Mouse (Mus musculus) heart, embryonic 12.5 days (tissue): ENCODE measurements at regions not wholly inside any gene's neighbourhood (a gene's known extent, or its start where the extent isn't known, plus 50 kb on each side); places are given as distances from the start of the nearest gene placed in this dataset.

Source experiments
- ATAC-seq: fragments of 200-750 bp; cut with Nextera tagmentation; 2 replicates; pipeline ENCODE4 v1.8.0; 2017; ENCODE audit warnings: moderate TSS enrichment, moderate library complexity; ENCODE audit not compliant: insufficient number of reproducible peaks, low FRiP score
- H3K27ac ChIP-seq: fragments of 300-500 bp; sonication (generic); 2 replicates; pipeline ENCODE4 v1.5.1; 2016; ENCODE audit warnings: mild to moderate bottlenecking, moderate library complexity; ENCODE audit not compliant: poor library complexity, severe bottlenecking
- H3K27me3 ChIP-seq: fragments of 300-500 bp; sonication (generic); replicated peaks from 2 replicates; pipeline ENCODE4 v1.6.1; 2016; ENCODE audit warnings: mild to moderate bottlenecking, moderate library complexity
- H3K36me3 ChIP-seq: fragments of 300-500 bp; sonication (generic); 2 replicates; pipeline ENCODE4 v1.6.1; 2016; ENCODE audit warnings: mild to moderate bottlenecking, moderate library complexity
- H3K4me1 ChIP-seq: fragments of 300-500 bp; sonication (generic); replicated peaks from 2 replicates; pipeline ENCODE4 v1.6.1; 2016; ENCODE audit warnings: mild to moderate bottlenecking
- H3K4me2 ChIP-seq: fragments of 300-500 bp; sonication (generic); 2 replicates; pipeline ENCODE4 v1.6.1; 2016; ENCODE audit warnings: mild to moderate bottlenecking, moderate library complexity
- H3K4me3 ChIP-seq: fragments of 300-500 bp; sonication (generic); 2 replicates; pipeline ENCODE4 v1.5.1; 2016; ENCODE audit warnings: mild to moderate bottlenecking
- H3K9ac ChIP-seq: fragments of 300-500 bp; sonication (generic); 2 replicates; pipeline ENCODE4 v1.6.1; 2016; ENCODE audit warnings: mild to moderate bottlenecking, moderate library complexity
- H3K9me3 ChIP-seq: fragments of 300-500 bp; sonication (generic); replicated peaks from 2 replicates; pipeline ENCODE4 v1.6.1; 2016; ENCODE audit warnings: mild to moderate bottlenecking, moderate library complexity
- WGBS: fragments of 180-500 bp; shearing (Covaris S2); methylation state at CpG from one replicate; pipeline ENCODE4 v1.1.7; 2016; 5-methylcytosine and 5-hydroxymethylcytosine counted together

GRCm38 (mm10) chr7:136676987-136677545 is 217.3 kb upstream of the Mgmt start:
- Histone ChIP-seq H3K27ac (no peak overlapping the region), H3K36me3 (no peaks in the 10 kb centered on the region), H3K4me3 (no peak overlapping the region), H3K4me1 (no peaks in the 10 kb centered on the region), H3K9me3 (no peaks in the 10 kb centered on the region), H3K4me2 (no peak overlapping the region), H3K9ac (no peak overlapping the region), H3K27me3 (peaks cover 32% of the 10 kb centered on the region)
- WGBS = 86% methylated on average over 17 of the region's 17 CpGs
- no peak for ATAC-seq

DNA sequence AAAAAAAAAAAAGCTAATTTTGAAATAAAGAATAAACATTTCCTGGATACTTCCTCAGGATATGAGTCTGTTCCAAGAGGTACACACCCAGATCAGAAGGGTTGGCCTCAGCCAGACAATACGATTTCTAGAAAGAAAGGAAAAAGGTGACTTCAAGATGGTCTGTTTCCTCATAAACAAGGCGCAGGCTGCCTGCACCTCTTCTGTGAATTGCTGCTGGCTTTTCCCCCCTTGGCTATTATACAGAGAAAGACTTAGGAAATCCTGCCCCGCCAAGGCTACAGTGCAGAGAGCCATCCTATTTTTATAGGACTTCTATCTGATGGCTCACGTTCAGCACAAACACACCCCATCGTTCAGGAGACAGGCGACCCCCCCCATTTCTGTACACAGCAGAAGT is 204.8 kb upstream of the Mgmt start:
- Histone ChIP-seq H3K4me2 (peak overlapping the region; percentile 64), H3K4me3 (peak overlapping the region; percentile 4; the same call in 1 of the 2 replicates), H3K4me1 (peaks cover 11% of the 10 kb centered on the region), H3K9ac (0 out of 2 replicates have a peak overlapping the region, but pooled peaks have one; percentile 30), H3K36me3 (no peaks in the 10 kb centered on the region), H3K27me3 (peaks cover 7% of the 10 kb centered on the region; the same call in 1 of the 2 replicates), H3K9me3 (no peaks in the 10 kb centered on the region), H3K27ac (no peak overlapping the region)
- peak; percentile 53; the same call in 1 of the 2 replicates for ATAC-seq
- WGBS = 22% methylated on average over 6 of the region's 6 CpGs

DNA sequence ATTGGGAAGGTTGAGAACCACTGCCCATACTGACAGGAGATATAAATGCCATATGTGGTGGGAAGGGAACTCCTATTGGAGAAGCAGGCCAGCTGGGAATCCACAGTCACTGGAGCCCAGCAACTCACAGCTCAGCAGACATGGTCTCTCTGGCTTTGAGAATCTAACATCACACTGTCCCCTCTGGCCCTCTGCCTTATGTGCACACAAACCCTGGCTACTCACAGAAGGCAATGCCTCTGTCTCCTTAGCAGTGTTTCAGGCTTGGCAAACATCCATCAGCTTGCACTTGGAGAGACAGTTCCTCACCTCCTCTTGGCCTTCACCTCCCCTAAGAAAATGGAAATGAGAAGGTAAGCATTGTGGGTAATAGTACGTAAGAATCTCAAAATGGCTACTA is 188.2 kb upstream of the Mgmt start:
- no peak overlapping the region for H3K27ac ChIP-seq
- H3K4me2 ChIP-seq = no peak overlapping the region
- 83% methylated on average over 1 of the region's 1 CpGs for whole genome bisulfite sequencing
- no peaks in the 10 kb centered on the region for H3K9me3 ChIP-seq
- no peaks in the 10 kb centered on the region for H3K27me3 ChIP-seq
- no peak for ATAC-seq
- H3K4me1 ChIP-seq = peaks cover 14% of the 10 kb centered on the region
- H3K36me3 ChIP-seq = no peaks in the 10 kb centered on the region
- no peak overlapping the region for H3K9ac ChIP-seq
- no peak overlapping the region for H3K4me3 ChIP-seq

DNA sequence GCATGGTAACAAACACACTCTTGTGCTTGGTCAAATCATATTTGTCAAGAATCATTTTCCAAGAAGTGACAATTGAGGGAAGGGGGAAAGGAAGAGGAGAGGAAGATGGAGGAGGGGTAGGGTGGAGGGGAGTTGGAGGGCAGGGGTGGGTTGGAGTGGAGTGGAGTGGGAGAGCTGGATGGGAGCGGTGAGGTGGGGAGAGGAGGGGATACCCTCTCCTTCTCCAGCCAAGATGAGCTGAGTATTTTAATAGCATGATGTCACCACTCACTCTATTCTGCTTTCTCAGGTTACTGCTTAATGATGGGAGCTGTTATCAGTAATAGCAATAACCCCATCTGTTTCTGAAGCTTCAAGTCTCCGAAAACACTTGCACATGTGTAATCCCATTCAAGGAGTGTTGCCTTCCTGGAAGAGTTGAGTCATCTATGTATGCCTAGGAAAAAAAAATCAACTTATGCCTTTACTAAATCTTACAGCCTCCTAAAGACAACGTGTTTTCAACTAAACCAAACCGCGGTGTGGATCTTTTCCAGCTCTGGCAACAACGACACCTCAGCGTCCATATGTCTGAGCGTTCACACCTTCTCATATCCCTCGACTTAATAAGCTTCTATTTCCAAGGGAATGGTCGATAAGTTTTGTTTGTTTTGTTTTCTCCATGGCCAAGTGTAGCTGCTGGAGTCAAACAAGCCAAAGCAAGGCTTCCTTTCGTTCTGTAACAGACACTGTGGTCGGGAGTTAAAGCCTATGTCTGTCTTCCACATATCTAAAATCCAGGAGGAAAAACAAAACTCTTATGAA is 187.0 kb upstream of the Mgmt start:
- Histone ChIP-seq H3K4me2 (no peak overlapping the region), H3K27me3 (no peaks in the 10 kb centered on the region), H3K27ac (no peak overlapping the region), H3K9me3 (no peaks in the 10 kb centered on the region), H3K4me1 (peaks cover 14% of the 10 kb centered on the region), H3K36me3 (no peaks in the 10 kb centered on the region), H3K4me3 (no peak overlapping the region), H3K9ac (no peak overlapping the region)
- WGBS = 48% methylated on average over 12 of the region's 12 CpGs
- no peak for ATAC-seq

GRCm38 (mm10) chr7:136708004-136708435 is 186.4 kb upstream of the Mgmt start:
- Histone ChIP-seq H3K9ac (no peak overlapping the region), H3K27ac (no peak overlapping the region), H3K4me3 (no peak overlapping the region), H3K9me3 (no peaks in the 10 kb centered on the region), H3K36me3 (no peaks in the 10 kb centered on the region), H3K4me2 (no peak overlapping the region), H3K27me3 (no peaks in the 10 kb centered on the region), H3K4me1 (peaks cover 14% of the 10 kb centered on the region)
- ATAC-seq = no peak
- 37% methylated on average over 5 of the region's 5 CpGs for WGBS

DNA sequence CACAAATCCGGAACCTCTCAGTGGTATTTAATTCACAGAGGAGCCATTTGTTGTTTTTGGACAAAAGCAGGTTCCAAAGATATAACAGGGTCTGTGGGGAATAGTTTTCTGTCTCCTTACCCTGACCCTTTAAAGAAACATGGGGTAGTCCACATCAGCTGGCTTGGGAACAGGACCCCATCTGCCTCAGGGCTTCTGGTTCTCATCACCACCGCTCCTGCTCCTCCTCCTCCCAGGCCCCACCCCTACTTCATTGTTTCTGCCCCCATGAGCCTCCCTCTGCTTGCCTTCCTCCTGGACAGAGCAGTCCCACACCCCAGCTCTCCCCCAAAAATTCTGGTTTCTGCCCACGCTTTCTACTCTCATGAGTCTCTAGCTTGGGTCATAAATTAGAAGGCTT is 183.8 kb upstream of the Mgmt start:
- Histone ChIP-seq H3K4me3 (no peak overlapping the region), H3K9ac (no peak overlapping the region), H3K4me1 (peaks cover 14% of the 10 kb centered on the region), H3K9me3 (no peaks in the 10 kb centered on the region), H3K27ac (no peak overlapping the region), H3K4me2 (no peak overlapping the region), H3K36me3 (no peaks in the 10 kb centered on the region), H3K27me3 (no peaks in the 10 kb centered on the region)
- no peak for ATAC-seq
- WGBS = 70% methylated on average over 3 of the region's 3 CpGs

- Histone ChIP-seq H3K9me3 (no peaks in the 10 kb centered on the region), H3K27me3 (no peaks in the 10 kb centered on the region), H3K27ac (no peak overlapping the region), H3K9ac (no peak overlapping the region), H3K4me3 (no peak overlapping the region), H3K36me3 (no peaks in the 10 kb centered on the region), H3K4me1 (peaks cover 1% of the 10 kb centered on the region; the same call in 1 of the 2 replicates), H3K4me2 (no peak overlapping the region)
- ATAC-seq = no peak
- 71% methylated on average over 16 of the region's 16 CpGs for WGBS
These were observed 181.3 kb upstream of the Mgmt start for GRCm38 (mm10) chr7:136712962-136713640.

DNA sequence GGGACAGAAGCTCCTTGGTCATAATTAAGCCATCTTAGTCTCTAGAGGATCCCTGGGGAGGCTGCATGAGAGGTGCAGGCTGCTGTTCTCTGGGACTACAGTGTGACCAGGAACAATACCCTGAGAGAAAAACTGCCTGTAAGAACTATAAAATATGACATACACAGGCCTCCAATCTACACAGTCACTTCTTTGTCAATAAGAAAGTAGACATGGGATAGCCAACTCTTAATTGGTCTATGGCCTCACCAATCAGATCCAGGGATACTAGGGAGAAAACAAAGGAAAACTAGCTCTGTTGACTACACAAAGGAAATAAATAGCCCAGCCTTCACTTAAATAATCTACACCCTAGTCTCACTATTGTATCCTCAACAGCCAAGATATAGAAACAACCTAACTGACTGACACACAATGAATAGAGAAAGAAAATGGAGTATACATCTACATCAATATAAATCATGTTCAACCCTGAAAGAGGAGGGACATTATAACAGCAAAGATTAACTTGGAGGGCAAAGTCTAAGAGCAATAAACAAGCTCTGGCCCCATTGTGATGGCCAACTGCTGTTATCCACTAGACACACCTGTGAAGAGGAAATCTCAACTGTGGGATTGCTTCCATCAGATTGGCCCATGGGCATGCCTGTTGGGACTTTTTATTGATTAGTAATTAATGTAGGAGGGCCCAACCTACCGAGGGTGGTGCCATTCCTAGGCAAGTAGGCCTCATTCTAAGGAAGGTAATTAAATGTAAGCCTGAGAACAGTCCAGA is 166.6 kb upstream of the Mgmt start:
- no peak overlapping the region for H3K4me3 ChIP-seq
- ATAC-seq = no peak
- H3K4me2 ChIP-seq = no peak overlapping the region
- no peak overlapping the region for H3K9ac ChIP-seq
- H3K4me1 ChIP-seq = no peaks in the 10 kb centered on the region
- H3K27me3 ChIP-seq = no peaks in the 10 kb centered on the region; the same call in 1 of the 2 replicates
- no peak overlapping the region for H3K27ac ChIP-seq
- H3K36me3 ChIP-seq = no peaks in the 10 kb centered on the region
- WGBS = 69% methylated on average over 1 of the region's 1 CpGs
- 0 out of 2 replicates have a peak, but pooled peaks cover 3% of the 10 kb centered on the region for H3K9me3 ChIP-seq

- ATAC-seq = no peak
- Histone ChIP-seq H3K36me3 (no peaks in the 10 kb centered on the region), H3K9ac (no peak overlapping the region), H3K4me2 (no peak overlapping the region), H3K9me3 (peaks cover 4% of the 10 kb centered on the region), H3K4me3 (no peak overlapping the region), H3K27me3 (no peaks in the 10 kb centered on the region), H3K27ac (no peak overlapping the region), H3K4me1 (no peaks in the 10 kb centered on the region)
- WGBS = 67% methylated on average over 2 of the region's 2 CpGs
These were observed 152.2 kb upstream of the Mgmt start for GRCm38 (mm10) chr7:136742171-136742570.

- Histone ChIP-seq H3K4me1 (no peaks in the 10 kb centered on the region), H3K4me2 (no peak overlapping the region), H3K9ac (no peak overlapping the region), H3K27ac (no peak overlapping the region), H3K4me3 (no peak overlapping the region), H3K27me3 (no peaks in the 10 kb centered on the region), H3K36me3 (no peaks in the 10 kb centered on the region), H3K9me3 (peaks cover 4% of the 10 kb centered on the region)
- WGBS = 83% methylated on average over 8 of the region's 8 CpGs
- no peak for ATAC-seq
These were observed 149.0 kb upstream of the Mgmt start for GRCm38 (mm10) chr7:136745412-136745811.

- no peaks in the 10 kb centered on the region for H3K9me3 ChIP-seq
- H3K36me3 ChIP-seq = no peaks in the 10 kb centered on the region
- peaks cover 5% of the 10 kb centered on the region; the same call in 1 of the 2 replicates for H3K27me3 ChIP-seq
- no peak overlapping the region for H3K9ac ChIP-seq
- 79% methylated on average over 4 of the region's 4 CpGs for WGBS
- no peak overlapping the region for H3K4me3 ChIP-seq
- no peak for ATAC-seq
- no peaks in the 10 kb centered on the region for H3K4me1 ChIP-seq
- H3K27ac ChIP-seq = no peak overlapping the region
- H3K4me2 ChIP-seq = no peak overlapping the region
These were observed 142.9 kb upstream of the Mgmt start for GRCm38 (mm10) chr7:136751477-136751876.
